Mouse (Mus musculus) CH12.LX (cell line): ENCODE results near the gene Cep41. TPM values are rescaled to one million over a fixed set of nuclear protein-coding genes. Genes with fewer than 3 reads are reported as not detected.

Experiments
- DNase-seq: peaks from one replicate; pipeline ENCODE4 v3.0.0-alpha.2; 2013; ENCODE audit errors: extremely low read depth
- H3K27ac ChIP-seq: 2 replicates; pipeline ENCODE4 v1.5.1; 2012; ENCODE audit warnings: low read depth, mild to moderate bottlenecking, control low read depth, moderate library complexity; ENCODE audit not compliant: insufficient read depth
- H3K27me3 ChIP-seq: replicated peaks from 2 replicates; pipeline ENCODE3; 2012; ENCODE audit warnings: inconsistent platforms
- H3K36me3 ChIP-seq, 2 experiments: replicated peaks in 1 of 2; 2 replicates each; pipeline versions ENCODE3 to v1.6.1; 2012; ENCODE audit warnings: inconsistent platforms in 1 of 2, low read length in 1 of 2, mild to moderate bottlenecking in 1 of 2, mixed read lengths in 1 of 2, moderate library complexity in 1 of 2; ENCODE audit not compliant: control insufficient read depth in 1 of 2, insufficient read depth in 1 of 2
- H3K4me1 ChIP-seq, 2 experiments: 2 replicates each; pipeline ENCODE4 v1.6.1; 2012; ENCODE audit warnings: inconsistent platforms in 1 of 2, moderate library complexity in 1 of 2; ENCODE audit not compliant: insufficient read depth in 2 of 2, control insufficient read depth in 1 of 2
- H3K4me2 ChIP-seq: 2 replicates; pipeline ENCODE4 v1.6.1; 2012; ENCODE audit warnings: low read depth, mild to moderate bottlenecking, control low read depth; ENCODE audit not compliant: poor library complexity, insufficient read depth, severe bottlenecking
- H3K4me3 ChIP-seq, 3 experiments: fragments of 150-350 bp in 1 of 3; sonication (generic) in 1 of 3; replicated peaks in 1 of 3; 2 replicates each; pipeline versions ENCODE3 to v1.5.1; 2011 to 2012; ENCODE audit warnings: low read depth in 2 of 3, low read length in 2 of 3, mild to moderate bottlenecking in 2 of 3, moderate library complexity in 2 of 3, control low read depth in 1 of 3, improper control_type of control experiment in 1 of 3, inconsistent platforms in 1 of 3, mixed read lengths in 1 of 3; ENCODE audit not compliant: poor library complexity in 1 of 3
- H3K79me2 ChIP-seq: replicated peaks from 2 replicates; pipeline ENCODE4 v1.6.1; 2012; ENCODE audit warnings: mild to moderate bottlenecking, moderate library complexity; ENCODE audit not compliant: control insufficient read depth, poor library complexity, insufficient read depth, severe bottlenecking; ENCODE audit errors: extremely low read depth
- H3K9ac ChIP-seq: 2 replicates; pipeline ENCODE4 v1.6.1; 2012; ENCODE audit warnings: low read depth, mild to moderate bottlenecking, control low read depth, moderate library complexity; ENCODE audit not compliant: insufficient read depth
- H3K9me3 ChIP-seq: replicated peaks from 2 replicates; pipeline ENCODE3; 2012; ENCODE audit warnings: low read length, inconsistent platforms, mixed read lengths
- CHD1 ChIP-seq: IDR thresholded peaks from 2 replicates; pipeline ENCODE4 v1.6.1; 2012; ENCODE audit warnings: low read depth, low read length, improper control_type of control experiment, inconsistent platforms
- CHD2 ChIP-seq: IDR thresholded peaks from 2 replicates; pipeline ENCODE4 v1.6.1; 2011; ENCODE audit warnings: low read length, improper control_type of control experiment
- CTCF ChIP-seq, 2 experiments: IDR thresholded peaks in 1 of 2; conservative IDR thresholded peaks in 1 of 2; 2 replicates each; pipeline ENCODE4 v1.5.1; 2011 to 2012; ENCODE audit warnings: low read depth in 2 of 2, low read length in 2 of 2, improper control_type of control experiment in 1 of 2, inconsistent platforms in 1 of 2, mild to moderate bottlenecking in 1 of 2, moderate library complexity in 1 of 2
- E2F4 ChIP-seq: IDR thresholded peaks from 2 replicates; pipeline ENCODE4 v1.6.1; 2011; ENCODE audit warnings: low read depth, low read length, improper control_type of control experiment; ENCODE audit not compliant: insufficient replicate concordance
- HCFC1 ChIP-seq: IDR thresholded peaks from 2 replicates; pipeline ENCODE4 v1.6.1; 2012; ENCODE audit warnings: low read depth, mild to moderate bottlenecking, inconsistent platforms, low read length, improper control_type of control experiment
- JUN ChIP-seq: IDR thresholded peaks from 2 replicates; pipeline ENCODE4 v1.6.1; 2011; ENCODE audit warnings: low read depth, mild to moderate bottlenecking, low read length, improper control_type of control experiment, moderate library complexity; ENCODE audit not compliant: insufficient read depth
- KAT2A ChIP-seq: IDR thresholded peaks from 2 replicates; pipeline ENCODE4 v1.6.1; 2012; ENCODE audit warnings: low read length, improper control_type of control experiment, inconsistent platforms; ENCODE audit not compliant: insufficient replicate concordance
- MAFK ChIP-seq: IDR thresholded peaks from 2 replicates; pipeline ENCODE4 v1.6.1; 2011; ENCODE audit warnings: low read length, improper control_type of control experiment; ENCODE audit not compliant: insufficient replicate concordance
- MAX ChIP-seq: IDR thresholded peaks from 2 replicates; pipeline ENCODE4 v1.6.1; 2011; ENCODE audit warnings: low read length, improper control_type of control experiment
- MAZ ChIP-seq: IDR thresholded peaks from 2 replicates; pipeline ENCODE4 v1.6.1; 2012; ENCODE audit warnings: low read depth, mild to moderate bottlenecking, inconsistent platforms, low read length, improper control_type of control experiment, moderate library complexity
- MYC ChIP-seq: IDR thresholded peaks from 2 replicates; pipeline ENCODE4 v1.6.1; 2011; ENCODE audit warnings: low read depth, mild to moderate bottlenecking, improper control_type of control experiment, low read length
- NRF1 ChIP-seq: IDR thresholded peaks from 2 replicates; pipeline ENCODE4 v1.6.1; 2014; ENCODE audit warnings: low read depth, mild to moderate bottlenecking, inconsistent platforms, low read length, improper control_type of control experiment, moderate library complexity
- PAX5 ChIP-seq: IDR thresholded peaks from 2 replicates; pipeline ENCODE4 v1.6.1; 2012; ENCODE audit warnings: low read length, inconsistent platforms, mixed read lengths
- POLR2A ChIP-seq: IDR thresholded peaks from 2 replicates; pipeline ENCODE4 v1.6.1; 2011; ENCODE audit warnings: low read depth, mild to moderate bottlenecking, improper control_type of control experiment, low read length
- POLR2AphosphoS2 ChIP-seq: IDR thresholded peaks from 2 replicates; pipeline ENCODE4 v1.6.1; 2011; ENCODE audit warnings: low read depth, low read length, improper control_type of control experiment
- RCOR1 ChIP-seq: conservative IDR thresholded peaks from 2 replicates; pipeline ENCODE4 v1.6.1; 2012; ENCODE audit warnings: low read depth, mild to moderate bottlenecking, inconsistent platforms, low read length, improper control_type of control experiment
- SMC3 ChIP-seq: IDR thresholded peaks from 2 replicates; pipeline ENCODE4 v1.6.1; 2011; ENCODE audit warnings: low read depth, low read length, improper control_type of control experiment
- TBP ChIP-seq: conservative IDR thresholded peaks from 2 replicates; pipeline ENCODE4 v1.6.1; 2011; ENCODE audit warnings: low read depth, low read length, improper control_type of control experiment
- UBTF ChIP-seq: IDR thresholded peaks from 2 replicates; pipeline ENCODE4 v1.6.1; 2012; ENCODE audit warnings: low read depth, mild to moderate bottlenecking, inconsistent platforms, low read length, improper control_type of control experiment, moderate library complexity
- USF1 ChIP-seq: IDR thresholded peaks from 2 replicates; pipeline ENCODE4 v1.6.1; 2014; ENCODE audit warnings: low read depth, mild to moderate bottlenecking, inconsistent platforms, low read length, improper control_type of control experiment
- ZC3H11A ChIP-seq: IDR thresholded peaks from 2 replicates; pipeline ENCODE4 v1.6.1; 2012; ENCODE audit warnings: low read depth, mild to moderate bottlenecking, inconsistent platforms, low read length, improper control_type of control experiment
- ZKSCAN1 ChIP-seq: IDR thresholded peaks from 2 replicates; pipeline ENCODE4 v1.6.1; 2012; ENCODE audit warnings: low read depth, inconsistent platforms, low read length, improper control_type of control experiment, borderline replicate concordance
- dilution Hi-C: fragments of 300-500 bp; cut with MboI; formaldehyde crosslinking; loops from 2 replicates; pipeline ENCODE4 v1.14.3; 2020; ENCODE audit warnings: low sequenced_read_pairs; ENCODE audit not compliant: extremely low pct_unique_long_range_greater_than_20kb, extremely low pct_ligation_motif_present
- in situ Hi-C: fragments of 300-500 bp; cut with MboI; formaldehyde crosslinking; loops from 3 replicates; pipeline ENCODE4 v1.14.3; 2019; ENCODE audit warnings: low sequenced_read_pairs, low pct_ligation_motif_present, low pct_unique_long_range_greater_than_20kb, mixed read lengths
- polyA plus RNA-seq: library from polyadenylated mRNA; unstranded; fragments of >175 nt; gene quantifications from 2 replicates; pipeline ENCODE4 v1.2.1, GENCODE M21; 2012; ENCODE audit warnings: low read depth; ENCODE audit not compliant: insufficient read length
- total RNA-seq, 2 experiments: library from RNA; depleted of rRNA; stranded (reverse); fragments of 300-350 nt in 1 of 2; fragments of >200 nt in 1 of 2; gene quantifications; 2 replicates each; pipeline ENCODE4 v1.2.3; 2012 to 2014

The Cep41 gene
- total and polyA plus RNA-seq, 3 experiments, result 4.2 to 11.4 (median 8.7) TPM

DNA sequence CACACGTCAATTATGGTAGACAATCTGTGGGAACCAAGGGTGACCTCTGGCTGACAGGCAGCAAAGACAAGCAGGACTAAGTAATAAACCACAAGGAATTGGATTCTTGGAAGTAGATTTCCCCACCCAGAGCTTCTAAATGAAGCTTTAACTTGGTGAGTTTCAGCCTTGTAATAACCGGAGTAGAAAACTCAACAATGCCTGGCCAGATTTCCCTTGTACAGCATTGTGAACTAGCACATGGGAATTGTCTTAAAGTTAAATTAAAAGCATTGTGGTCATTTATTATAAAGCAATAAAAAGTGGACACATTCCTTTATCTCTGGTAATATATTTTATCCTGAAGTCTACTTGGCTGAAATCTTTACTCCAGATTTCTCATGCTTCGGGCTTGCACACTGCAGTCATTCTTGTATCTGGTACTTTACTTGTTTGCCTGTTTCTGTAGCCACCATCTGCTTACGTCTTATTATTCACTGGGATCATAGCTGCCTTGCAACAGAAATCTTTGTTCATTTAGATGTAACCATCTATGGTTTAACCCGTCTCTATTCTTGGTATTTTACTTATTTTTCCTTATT, 21.4 kb upstream of the Cep41 start:
- no peak overlapping the region for H3K4me3 ChIP-seq
- no peak overlapping the region for H3K4me2 ChIP-seq
- H3K36me3 ChIP-seq, result no peaks in the 10 kb centered on the region
- H3K9ac ChIP-seq, result no peak overlapping the region
- TF ChIP-seq KAT2A (no peak), ZKSCAN1 (no peak), POLR2A (no peak), TBP (no peak), UBTF (no peak), RCOR1 (no peak), POLR2AphosphoS2 (no peak), MAZ (no peak), SMC3 (no peak), ZC3H11A (no peak), USF1 (no peak), MAFK (no peak), E2F4 (no peak), MAX (no peak), CHD1 (no peak), CHD2 (no peak)
- H3K4me1 ChIP-seq, result no peaks in the 10 kb centered on the region
- H3K79me2 ChIP-seq, result no peaks in the 10 kb centered on the region
- H3K27me3 ChIP-seq, result no peaks in the 10 kb centered on the region
- no peak overlapping the region for H3K27ac ChIP-seq
- DNase-seq, result no peak
- dilution Hi-C loops, result no loop called here
- H3K9me3 ChIP-seq, result no peaks in the 10 kb centered on the region
- in situ Hi-C loops, result no loop called here

DNA sequence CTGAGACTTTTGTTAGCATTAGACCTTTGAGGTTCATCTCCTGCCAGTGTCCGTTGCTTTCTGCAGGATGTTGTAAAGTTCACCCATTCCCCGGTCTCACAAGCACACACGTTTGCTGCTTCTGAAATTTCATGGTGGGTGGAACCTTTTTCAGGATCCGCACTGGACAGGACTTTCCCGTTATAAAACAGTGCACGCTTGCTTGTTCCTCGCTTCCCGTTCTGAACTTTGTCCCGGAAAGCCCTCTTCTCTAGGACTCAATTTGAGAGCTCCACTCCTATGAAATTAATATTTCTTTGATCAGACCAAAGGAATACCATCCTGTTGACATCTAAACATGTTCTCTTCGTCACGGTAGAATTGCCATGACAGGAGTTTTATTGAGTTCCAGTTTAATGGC, 20.3 kb upstream of the Cep41 start:
- Histone ChIP-seq H3K4me2 (no peak overlapping the region), H3K27me3 (no peaks in the 10 kb centered on the region), H3K4me1 (no peaks in the 10 kb centered on the region), H3K27ac (no peak overlapping the region), H3K9ac (no peak overlapping the region), H3K79me2 (no peaks in the 10 kb centered on the region), H3K9me3 (no peaks in the 10 kb centered on the region), H3K36me3 (no peaks in the 10 kb centered on the region), H3K4me3 (no peak overlapping the region)
- no peak for DNase-seq
- in situ Hi-C loops, result no loop called here
- dilution Hi-C loops, result no loop called here
- TF ChIP-seq TBP (no peak), SMC3 (no peak), HCFC1 (no peak), JUN (no peak), CHD1 (no peak), POLR2A (no peak), NRF1 (no peak), CTCF (conservative IDR thresholded peaks at IDR 0.05 in 1 of 2, IDR thresholded peaks at IDR 0.05 in 1 of 2; ENCODE audit: low read depth in 2 of 2, low read length in 2 of 2) (no peak), PAX5 (no peak), MYC (no peak)
